Mouse (Mus musculus): ENCODE measurements at regions not wholly inside any gene's neighbourhood (a gene's known extent, or its start where the extent isn't known, plus 50 kb on each side); places are given as distances from the start of the nearest gene placed in this dataset.
A peak's percentile ranks its signal among the peaks of the same experiment; 100 is the strongest.

DNA sequence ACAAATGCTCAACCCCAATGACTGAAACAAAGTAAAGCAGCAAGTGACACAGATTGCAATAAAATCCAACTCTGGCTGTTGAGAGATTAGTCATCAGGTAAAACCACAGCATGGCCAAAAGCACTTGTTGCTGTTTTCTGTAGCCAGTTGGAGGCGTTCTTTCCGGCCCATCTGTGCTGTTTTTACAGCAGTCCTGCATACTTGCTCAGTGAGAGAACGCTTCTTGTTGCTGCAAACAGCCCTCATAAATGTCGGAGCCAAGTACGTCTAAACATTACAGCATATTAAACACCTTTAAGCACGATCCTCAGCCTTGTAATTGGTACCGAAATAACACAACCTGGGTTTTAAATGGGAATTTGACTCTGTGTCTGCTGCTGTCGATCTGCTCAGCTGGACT, 65.6 kb upstream of the Hs3st3a1 start:
- DNase-seq = no peak

DNA sequence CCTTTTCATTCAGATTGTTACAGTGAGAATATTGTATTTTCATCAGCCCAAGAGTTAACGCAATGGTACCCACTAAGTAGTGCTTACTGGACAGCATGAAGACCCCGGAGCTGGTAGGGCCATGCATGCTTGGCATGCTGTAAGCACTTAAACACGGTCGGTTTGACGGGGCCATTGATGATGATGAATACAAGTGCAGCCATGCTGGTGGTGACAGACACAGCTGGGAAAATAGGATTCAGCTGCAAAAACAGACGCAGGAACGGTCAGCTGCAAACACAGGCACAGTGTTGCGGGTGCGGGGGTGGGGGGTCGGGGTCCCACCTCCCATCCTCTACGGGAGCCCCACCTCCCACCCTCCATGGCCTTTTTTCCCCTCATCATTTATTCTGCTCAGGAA, 99.7 kb upstream of the Hs3st3a1 start:
- DNase-seq = no peak

DNA sequence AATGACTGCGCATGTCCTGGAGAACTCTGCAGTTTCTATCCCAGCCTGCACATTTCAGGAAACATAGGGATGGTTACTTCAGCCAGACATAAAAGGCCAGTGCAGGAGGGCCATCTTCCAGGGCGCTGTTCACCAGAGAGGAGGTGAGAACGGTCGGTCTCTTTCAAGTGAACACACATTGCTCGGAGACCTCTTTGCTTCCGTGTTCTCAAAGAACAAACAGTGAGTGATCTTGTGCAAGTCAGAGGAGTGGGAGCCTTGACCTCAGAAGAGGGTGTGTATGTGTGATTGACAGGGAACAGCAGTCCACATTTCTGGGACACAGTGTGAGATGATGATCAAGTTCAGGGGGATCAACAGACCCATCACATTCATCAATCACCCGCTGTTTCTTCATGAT, 102.7 kb upstream of the Hs3st3a1 start:
- no peak for DNase-seq

DNA sequence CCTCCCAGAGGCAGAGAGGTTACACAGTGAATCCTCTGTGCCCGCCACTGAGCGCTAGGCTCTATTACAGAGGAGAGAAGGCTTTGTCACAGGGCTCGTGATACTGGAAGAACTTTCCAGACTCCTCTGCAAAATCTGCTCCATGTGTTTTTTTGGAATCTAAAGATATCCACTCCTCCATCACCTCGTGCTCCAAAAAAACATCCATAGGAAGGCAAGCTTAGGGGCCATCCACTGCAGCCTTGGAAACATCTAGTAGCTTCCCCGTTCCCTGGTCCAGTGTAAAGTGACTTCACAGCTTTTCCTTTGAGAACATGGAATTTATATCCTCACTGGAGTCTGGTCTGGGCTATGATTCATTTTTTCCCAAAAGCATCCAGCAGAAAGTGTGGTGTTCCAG, 103.3 kb upstream of the Hs3st3a1 start:
- no peak for DNase-seq

DNA sequence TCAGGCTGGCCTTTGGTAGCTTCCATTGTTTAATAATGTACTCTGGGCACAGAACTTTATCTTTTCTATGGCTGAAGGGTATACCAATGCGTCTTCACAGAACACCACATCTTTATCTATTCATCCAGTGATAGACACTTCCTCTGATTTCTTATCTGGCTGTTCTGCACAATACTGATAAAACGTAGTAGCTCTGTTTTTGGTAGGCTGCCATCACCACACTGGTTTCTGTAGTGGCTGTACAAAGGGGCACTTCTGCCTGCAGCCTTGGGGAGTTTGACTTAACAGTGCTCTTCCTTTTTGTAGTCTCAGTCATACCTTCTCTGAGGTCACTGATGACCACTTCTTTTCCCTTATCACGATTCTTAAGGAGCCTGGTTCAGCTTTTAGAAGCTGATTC, 106.0 kb upstream of the Hs3st3a1 start:
- DNase-seq = no peak

DNA sequence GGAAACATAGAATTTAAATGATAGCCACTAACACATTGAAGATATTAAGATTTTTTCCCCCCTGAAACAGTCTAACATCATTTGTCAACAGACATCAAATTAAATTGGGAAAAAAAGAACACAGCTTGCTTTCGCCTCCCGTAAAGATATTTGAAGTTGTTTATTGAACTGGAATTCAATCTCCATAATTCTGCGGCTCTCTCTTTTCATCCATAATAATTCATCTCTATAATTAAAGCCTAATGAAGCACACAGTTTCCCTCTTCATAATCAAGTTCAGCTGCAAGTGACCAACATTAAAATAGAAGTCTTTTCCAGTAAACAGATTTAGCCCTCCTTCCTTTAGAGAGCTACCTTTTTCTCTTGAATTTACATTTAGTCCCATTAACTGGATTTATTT, 107.4 kb upstream of the Hs3st3a1 start:
- no peak for DNase-seq

DNA sequence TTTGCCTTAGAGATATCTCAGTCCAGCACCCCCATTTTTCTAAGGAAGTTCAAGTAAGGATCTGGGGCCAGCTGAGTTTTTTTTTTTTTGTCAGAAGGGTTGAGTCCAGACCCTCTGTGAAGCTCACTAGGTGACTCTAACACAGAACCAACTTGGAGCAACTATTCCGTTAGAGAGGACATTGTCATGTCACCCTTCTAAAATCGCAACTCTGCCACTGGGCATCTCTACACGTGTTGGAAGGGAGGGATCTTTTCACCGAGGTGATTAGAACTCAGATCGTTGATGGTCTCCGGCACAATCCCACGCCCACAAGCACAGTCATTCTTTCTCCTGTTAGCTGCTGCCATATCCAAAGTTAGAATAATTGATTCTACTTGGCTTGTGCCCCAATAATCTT, 108.5 kb upstream of the Hs3st3a1 start:
- DNase-seq = no peak

DNA sequence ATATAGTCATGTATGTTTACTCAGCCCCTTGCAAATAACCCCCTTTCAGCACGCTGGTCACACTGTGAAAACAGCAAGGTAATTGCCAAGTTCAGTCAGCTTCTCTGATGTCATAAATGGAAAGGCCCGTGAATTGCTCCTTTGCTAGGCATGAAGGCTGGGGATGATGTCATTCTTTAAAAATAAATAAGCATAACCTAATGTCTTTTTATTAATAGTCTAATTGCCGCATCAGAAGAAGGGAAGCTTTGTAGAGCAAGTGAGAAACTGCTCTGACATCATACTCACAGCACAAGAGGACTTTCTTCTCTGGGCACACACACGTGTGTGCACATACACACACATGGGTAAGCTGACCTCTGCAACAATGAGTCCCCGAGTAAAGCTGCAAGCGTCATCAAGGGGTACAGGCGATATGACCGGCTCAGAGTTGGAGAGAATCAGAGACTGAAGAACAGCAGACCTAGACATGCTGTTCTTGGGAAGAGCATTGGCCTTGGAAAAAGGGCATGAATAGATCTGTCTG, 113.2 kb upstream of the Hs3st3a1 start:
- DNase-seq = no peak

DNA sequence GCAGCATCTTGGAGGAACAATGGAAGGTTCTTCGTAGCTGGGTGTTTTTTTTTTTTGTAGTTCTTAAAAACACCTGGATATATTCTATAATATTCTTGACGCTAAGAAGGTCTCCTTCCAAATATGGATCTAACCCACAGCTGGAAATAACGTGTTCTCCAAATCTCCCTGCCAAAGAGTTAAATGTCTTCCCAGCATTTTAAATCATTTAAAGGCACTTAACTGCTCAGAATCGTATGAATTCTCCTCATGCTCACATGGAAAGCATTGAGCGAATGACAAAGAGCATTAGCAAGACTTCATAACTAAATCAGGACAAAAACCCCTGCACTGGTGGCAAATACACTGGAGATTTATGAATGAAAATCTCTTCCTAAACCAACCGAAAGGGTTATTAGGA, 117.7 kb upstream of the Hs3st3a1 start:
- DNase-seq = no peak

DNA sequence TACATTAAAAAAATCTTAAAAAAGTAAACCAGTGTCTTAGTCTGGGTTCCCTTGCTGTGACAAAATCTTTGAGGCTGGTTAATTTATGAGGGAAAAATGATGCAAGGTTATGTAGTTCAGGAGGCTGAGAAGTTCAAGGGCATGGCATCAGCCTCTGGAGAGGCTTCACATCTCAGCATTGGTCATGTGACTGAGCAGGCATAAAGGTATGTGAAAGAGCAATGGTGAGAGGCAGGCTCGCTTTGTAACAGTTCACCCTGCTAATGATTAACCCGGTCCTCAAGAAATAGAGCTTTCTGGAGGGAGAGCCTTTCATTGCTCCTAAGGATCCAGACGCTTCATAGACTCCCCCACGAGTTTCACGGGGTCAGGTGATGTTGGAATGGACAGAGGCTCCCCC, 120.1 kb upstream of the Hs3st3a1 start:
- DNase-seq = no peak

DNA sequence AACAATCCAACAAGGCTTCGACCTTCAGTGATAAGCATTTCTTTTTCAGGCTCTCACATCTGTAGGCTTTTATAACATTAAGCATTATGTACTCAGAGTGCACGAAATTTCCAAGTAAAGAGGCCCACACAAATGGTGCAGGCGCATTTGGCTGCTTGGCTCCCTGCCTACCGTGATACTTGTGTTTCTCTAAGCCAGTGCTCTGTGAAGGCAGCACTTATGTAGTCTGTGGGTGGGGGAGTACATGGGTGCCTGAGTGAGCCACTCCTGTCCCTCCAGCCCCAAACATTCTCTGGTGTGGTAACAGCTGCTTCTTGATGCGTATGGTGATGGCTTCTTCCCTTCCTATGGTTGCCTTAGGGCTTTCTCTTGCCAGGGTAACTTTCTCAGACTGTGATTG, 121.9 kb upstream of the Hs3st3a1 start:
- no peak for DNase-seq

DNA sequence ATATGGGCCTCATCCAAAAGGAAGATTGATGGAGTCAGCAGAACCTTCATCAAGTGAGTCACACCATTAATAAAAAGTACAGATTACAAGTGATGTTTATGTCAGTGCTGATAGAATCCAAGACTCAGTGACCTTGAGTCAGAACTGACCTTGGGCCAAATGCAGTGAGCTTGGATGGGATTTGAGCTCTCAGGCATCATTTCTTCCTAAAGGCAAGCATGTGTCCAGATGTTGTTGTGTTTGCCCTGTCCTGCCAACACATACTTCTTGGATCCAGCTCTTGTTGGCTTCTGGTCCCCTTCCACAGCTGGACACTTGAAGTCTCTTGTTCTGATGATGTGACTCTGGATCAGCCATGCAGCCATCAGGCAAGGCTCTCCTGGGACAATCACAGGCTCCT, 125.3 kb upstream of the Hs3st3a1 start:
- DNase-seq = peak; percentile 54

DNA sequence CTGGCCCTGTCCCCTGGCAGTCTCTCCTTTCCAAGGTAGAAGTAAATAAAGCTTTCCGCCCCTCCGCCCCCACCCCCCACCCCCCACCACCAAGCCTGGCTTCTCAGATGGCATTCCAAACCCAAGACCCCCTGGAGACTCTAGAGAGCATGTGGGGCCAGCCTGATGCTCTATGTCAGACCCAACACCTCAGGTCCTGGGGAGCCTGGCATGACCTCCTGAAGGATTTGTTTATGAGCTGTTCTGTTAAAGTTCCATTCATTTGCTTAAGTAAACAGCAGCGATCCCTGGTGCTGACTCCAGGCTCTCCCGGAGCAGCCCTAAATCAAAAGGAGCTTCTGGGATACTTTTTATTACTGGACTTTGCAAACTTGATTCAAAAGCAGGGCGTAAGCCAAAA, 137.3 kb upstream of the Hs3st3a1 start:
- DNase-seq = no peak

DNA sequence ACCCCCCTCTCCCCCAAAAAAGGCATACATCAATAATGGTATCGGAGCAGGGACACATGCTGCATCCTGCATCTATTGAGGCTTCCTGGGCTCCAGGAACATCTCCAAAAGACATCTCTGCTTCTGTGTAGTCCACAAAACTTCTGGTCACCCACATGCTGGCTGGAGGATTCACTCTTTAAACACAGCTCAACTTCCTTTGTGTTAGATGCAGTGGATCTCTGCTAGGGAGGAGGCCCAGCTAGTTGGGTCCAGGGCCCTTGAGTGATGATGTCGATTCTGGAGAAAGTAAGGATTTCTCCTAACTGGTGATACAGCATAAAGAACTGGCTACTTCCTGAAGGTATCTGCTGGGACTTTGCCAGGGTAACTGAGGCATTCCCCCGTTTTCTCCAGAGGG, 146.9 kb upstream of the Hs3st3a1 start:
- DNase-seq = no peak

DNA sequence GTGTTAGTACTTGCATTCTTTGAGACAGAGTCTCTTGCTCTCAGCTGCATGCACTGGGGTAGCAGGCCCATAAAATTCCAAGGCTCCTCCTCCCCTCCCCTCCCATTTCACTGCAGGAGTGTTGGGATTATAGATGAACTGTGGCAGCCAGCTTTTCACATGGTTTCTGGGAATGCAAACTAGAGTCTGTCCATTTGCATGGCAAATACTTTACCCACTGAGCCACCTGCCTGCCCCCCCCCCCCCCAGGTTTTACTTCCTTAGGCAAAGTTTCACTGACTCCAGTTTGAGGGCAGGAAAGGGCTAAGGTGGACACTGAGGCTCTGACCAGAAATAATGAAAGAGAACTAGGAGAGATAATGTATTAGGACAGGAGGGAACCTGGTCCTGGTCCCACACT, 147.6 kb upstream of the Hs3st3a1 start:
- no peak for DNase-seq

DNA sequence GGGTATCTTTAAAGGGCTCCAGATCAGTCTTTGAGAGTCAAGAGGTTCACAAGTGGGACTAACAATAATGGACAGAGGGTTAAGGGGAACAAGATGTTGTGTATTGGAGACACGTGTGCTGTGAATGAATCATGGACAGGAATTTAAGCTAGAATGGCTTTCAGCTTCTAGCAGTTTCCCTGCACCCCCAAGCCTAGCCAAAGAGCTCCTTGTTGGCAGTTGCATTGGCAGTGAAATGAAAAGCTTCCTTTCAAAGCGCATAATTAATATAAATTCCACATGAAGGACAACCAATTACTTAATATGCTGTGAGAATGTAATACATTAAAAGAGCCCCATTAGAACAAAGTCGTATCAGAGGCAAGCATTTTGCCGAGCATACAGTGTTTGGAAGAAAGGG, 153.4 kb upstream of the Hs3st3a1 start:
- no peak for DNase-seq

DNA sequence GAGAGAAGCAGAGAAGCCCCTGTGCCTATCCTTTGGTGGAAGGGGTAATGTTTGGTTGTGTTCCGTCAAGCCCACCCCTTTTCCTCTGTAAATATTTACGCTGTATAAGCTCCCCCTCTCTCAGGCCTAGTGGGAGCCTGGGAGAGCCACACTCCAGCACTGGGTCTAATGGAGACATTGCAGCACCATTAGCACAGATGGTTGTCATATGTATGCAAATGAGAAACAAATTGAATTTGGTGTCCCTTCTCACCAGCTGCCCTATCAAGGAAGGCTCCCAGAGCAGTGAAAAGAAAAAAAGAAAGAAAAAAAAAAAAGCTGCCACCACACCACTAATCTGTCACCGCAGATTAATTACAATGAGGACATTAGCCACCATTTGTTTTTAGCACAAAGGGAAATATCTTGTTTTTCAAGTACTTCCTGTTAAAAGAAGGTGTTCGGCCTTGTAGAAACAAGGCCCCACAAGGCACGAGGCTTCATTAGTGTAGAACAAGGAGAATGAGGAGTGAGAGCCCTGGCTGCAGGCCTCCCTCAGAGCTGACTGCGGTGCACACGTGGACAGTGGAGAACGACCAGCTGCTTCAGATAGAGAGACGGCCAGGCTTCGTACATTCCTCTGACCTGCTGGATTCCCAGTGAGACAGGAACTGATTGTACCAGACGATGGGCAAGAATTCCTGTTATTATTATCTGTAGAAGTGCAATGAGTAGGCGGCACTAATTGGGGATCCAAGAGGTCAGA, 156.7 kb upstream of the Hs3st3a1 start:
- DNase-seq = no peak

DNA sequence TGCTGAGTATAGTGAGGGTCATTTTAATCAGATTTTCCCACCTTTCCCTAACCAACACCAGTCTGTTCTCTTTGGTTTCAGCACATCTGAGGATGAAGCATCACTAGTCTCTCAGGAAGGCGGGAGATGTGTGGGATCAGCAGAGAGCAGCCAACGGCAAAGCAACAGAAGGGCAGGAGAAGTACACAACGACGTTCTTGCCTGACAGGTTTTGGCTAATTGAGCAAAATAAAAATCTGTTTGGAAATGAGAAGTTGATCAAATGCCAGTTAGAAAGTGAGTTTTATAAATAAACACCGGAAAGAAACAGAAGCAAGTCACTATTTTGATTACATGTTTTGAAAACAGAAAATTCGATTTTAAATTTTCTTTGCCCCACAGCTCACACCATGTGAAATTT, 161.4 kb upstream of the Hs3st3a1 start:
- DNase-seq = no peak

DNA sequence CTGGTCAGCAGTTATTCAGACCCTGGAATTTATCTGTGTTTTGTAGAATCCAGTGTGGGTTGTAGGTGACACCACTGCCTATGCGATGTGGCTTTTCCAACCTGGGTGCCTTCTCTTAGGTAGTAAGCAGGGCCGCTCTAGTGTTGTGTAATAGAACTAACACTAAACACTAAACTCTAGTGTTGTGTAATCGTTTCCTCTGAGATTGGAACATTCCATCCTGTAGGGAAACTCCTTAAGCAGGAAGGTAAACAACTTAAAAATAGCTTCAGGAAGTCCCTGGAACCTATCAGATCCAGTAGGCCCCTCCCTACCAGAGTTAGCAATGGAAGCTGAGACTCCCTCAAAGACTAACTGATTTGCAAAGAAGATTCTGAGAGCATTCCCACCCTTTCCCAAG, 161.9 kb upstream of the Hs3st3a1 start:
- DNase-seq = no peak

DNA sequence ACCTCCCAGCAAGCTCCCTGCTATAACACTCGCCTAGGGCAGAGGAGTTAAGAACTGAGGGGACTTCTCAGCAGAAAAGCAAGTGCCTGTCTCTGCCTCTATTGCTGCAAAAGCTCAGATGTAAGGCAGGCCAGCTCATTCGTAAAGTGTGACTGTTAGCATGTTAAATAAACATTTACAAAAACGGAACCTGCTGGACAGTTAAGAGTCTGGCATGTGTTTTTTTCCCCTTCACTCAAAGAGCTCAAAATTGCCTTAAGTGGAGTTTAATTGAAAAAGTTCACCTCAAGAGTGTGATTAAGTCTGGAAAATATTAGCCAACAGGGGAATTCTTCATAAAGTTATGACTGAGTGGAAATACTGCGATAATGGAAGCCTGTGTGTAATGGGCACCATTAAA, 167.0 kb upstream of the Hs3st3a1 start:
- no peak for DNase-seq

DNA sequence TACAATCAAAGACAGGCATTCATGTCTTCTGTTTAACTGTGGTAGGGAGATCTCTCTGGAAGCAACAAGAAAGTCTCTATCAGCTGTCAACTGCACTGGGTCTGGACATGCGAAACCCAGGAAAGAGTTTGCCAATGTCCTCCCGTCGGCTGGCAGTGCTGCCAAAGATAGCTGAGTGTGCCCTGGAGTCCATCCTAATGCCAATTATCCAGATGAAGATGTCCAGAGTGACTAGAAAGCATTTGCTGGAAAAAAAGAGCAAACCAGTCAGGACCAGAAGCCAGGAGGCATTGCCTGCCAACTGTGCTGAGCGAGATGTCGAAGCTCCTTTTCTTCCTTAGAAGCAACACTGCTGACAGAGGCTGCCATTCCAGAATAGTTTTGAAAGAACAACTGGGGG, 167.6 kb upstream of the Hs3st3a1 start:
- no peak for DNase-seq

DNA sequence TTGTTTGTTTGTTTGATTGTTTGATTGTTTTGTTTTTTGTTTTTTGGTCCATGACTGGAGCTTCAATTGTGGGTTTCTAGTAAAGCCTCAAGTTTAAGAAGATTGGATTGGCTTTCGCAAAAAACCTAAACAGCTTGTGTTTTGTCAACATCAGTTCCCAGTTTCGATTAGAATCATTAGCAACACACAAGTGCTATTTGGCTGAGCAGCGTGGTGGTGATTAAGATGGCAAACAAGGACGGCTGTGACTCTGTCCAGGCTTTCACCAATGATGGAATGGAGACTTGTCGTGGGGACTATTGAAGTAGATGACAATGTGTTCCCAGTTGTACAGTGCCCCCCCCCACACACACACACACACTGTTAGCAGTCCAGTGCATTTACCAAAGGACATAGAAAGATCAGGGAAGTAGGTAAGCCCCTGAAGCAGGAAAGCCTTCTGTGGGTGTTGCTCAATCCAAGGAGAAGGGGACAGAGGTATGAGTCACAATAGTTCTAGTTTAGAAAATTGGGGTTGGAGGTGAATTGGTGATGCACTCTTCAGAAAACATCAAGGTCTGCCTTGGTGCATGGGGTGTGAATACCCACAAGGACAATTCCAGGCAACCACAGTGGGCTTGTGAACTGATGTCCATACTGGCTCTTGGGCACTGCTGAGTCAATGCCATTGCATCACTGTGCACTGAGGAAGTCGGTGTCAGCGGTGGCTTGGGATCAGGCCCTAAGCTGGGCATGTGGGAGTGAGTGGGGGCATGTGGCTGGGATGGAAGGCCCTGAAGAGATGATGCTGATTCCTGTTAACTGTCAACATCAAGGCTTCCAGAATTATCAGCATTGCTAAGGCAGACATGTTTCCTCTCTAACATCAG, 174.5 kb upstream of the Cox10 start:
- peak; percentile 3 for DNase-seq

DNA sequence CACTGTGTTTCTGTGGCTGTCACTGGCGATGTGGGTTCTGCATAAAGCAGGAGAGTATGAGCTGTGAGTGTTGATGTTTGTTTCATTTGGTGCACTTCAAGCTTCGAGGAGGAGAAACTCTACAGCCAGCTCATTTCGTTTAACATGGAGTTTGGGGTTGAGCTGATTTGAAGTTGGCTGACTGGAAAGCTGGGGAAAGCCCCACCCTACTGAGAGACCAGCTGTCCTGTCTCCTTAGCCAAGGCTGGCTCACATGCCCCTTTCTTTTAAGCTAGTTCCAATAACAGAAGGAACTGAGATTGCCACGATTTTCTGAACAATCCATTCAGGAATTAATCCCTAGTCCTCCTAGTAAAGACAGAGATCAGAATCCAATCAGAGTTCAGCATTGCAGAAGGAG, 157.6 kb upstream of the Cox10 start:
- no peak for DNase-seq

DNA sequence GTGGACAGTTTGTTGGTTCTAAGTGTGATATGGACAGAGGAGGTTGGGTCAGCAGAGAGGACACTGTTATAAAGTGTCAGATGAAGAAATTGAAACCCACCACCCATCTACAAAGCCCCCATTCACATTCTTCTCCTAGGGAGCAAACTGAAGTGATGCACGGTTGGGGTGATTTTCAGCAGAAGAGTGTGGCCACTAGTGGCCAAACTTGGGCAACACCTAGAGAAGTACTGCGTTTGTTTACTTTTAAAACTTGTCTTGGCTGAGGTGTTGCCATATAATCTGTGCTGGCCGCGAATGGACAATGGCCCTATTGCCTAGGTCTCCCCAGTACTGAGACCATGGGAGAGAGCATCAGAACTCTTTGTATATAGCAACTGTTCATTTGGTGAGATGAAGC, 150.8 kb upstream of the Cox10 start:
- no peak for DNase-seq

All from adrenal gland, adult 2 months (tissue).